Mouse (Mus musculus) bone marrow, adult 2 months (tissue): ENCODE measurements around the gene Acrv1.
"Not testable (repeated sequence)": the region's sequence is repeated elsewhere in the genome, so short reads cannot be mapped to it uniquely, and the experiment has no call there.

ENCODE experiments used
- CTCF ChIP-seq: fragments of 200-500 bp; IDR thresholded peaks from 2 replicates; pipeline ENCODE4 v1.5.1; 2011; ENCODE audit warnings: low read length, control low read depth; ENCODE audit not compliant: control insufficient read depth, insufficient read depth
- POLR2A ChIP-seq: fragments of 200-500 bp; IDR thresholded peaks from 2 replicates; pipeline ENCODE4 v1.6.1; 2011; ENCODE audit warnings: low read depth, mild to moderate bottlenecking, control low read depth, low read length, borderline replicate concordance; ENCODE audit not compliant: control insufficient read depth

DNA sequence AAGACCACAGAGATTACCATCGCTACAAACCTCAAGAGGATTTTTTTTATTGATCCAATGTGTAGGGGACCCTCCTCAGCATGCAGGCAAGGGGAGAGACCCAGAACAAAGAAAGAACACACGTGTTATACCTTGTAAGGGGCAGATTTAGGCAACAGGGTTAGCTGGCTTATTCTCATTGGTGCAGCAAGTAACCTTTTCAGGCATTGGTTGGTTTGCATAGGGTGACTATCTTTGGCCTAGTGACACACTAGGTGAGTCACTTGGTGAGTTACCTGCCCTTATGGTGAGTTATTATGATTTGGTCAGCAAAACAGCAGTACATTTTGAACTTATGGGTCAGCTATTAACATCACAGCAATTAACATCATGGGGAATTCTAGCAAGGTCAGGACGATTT lies 49.7 kb upstream of the Acrv1 start, which contains the start of gene A630095E13Rik:
- not testable (repeated sequence) for TF ChIP-seq CTCF, POLR2A
